Mouse (Mus musculus) embryonic facial prominence, embryonic 11.5 days (tissue): Measurements from ENCODE around the gene Pmp22. TPM values are rescaled to one million over a fixed set of nuclear protein-coding genes. Genes with fewer than 3 reads are reported as not detected.

Source experiments
- ATAC-seq: fragments of 200-750 bp; cut with Nextera tagmentation; replicated peaks from 2 replicates; pipeline ENCODE4 v1.8.0; 2017; ENCODE audit warnings: low read depth; ENCODE audit not compliant: insufficient number of reproducible peaks, low FRiP score, low TSS enrichment
- DNase-seq: peaks from one replicate; pipeline ENCODE4 v3.0.0-alpha.2; 2015; ENCODE audit warnings: low spot score
- H3K27ac ChIP-seq: fragments of 300-500 bp; sonication (generic); replicated peaks from 2 replicates; pipeline ENCODE4 v1.5.1; 2014; ENCODE audit warnings: mild to moderate bottlenecking, low read depth, low read length, control low read depth
- H3K27me3 ChIP-seq: fragments of 300-500 bp; sonication (generic); 2 replicates; pipeline ENCODE4 v1.6.1; 2014; ENCODE audit warnings: mild to moderate bottlenecking, low read length, moderate library complexity, mixed read lengths; ENCODE audit not compliant: control insufficient read depth, insufficient read depth
- H3K36me3 ChIP-seq: fragments of 300-500 bp; sonication (generic); replicated peaks from 2 replicates; pipeline ENCODE4 v1.6.1; 2014; ENCODE audit warnings: low read depth, mild to moderate bottlenecking, low read length, moderate library complexity, mixed read lengths; ENCODE audit not compliant: control insufficient read depth, insufficient read depth
- H3K4me1 ChIP-seq: fragments of 300-500 bp; sonication (generic); 2 replicates; pipeline ENCODE4 v1.6.1; 2014; ENCODE audit warnings: low read length, mixed read lengths; ENCODE audit not compliant: control insufficient read depth, insufficient read depth
- H3K4me2 ChIP-seq: fragments of 300-500 bp; sonication (generic); 2 replicates; pipeline ENCODE4 v1.6.1; 2014; ENCODE audit warnings: low read depth, mild to moderate bottlenecking, control low read depth, low read length, moderate library complexity
- H3K4me3 ChIP-seq: fragments of 300-500 bp; sonication (generic); 2 replicates; pipeline ENCODE4 v1.5.1; 2014; ENCODE audit warnings: low read depth, low read length, control low read depth
- H3K9ac ChIP-seq: fragments of 300-500 bp; sonication (generic); replicated peaks from 2 replicates; pipeline ENCODE4 v1.6.1; 2014; ENCODE audit warnings: mild to moderate bottlenecking, control low read depth, low read length
- H3K9me3 ChIP-seq: fragments of 300-500 bp; sonication (generic); replicated peaks from 2 replicates; pipeline ENCODE4 v1.6.1; 2016; ENCODE audit warnings: mild to moderate bottlenecking, low read length, inconsistent platforms, mixed read lengths; ENCODE audit not compliant: control insufficient read depth
- WGBS: fragments of 180-500 bp; shearing (Covaris S2); extraction: QIAGEN DNeasy Blood & Tissue Kit; methylation state at CpG from one replicate; pipeline ENCODE4 v1.1.7; 2014; 5-methylcytosine and 5-hydroxymethylcytosine counted together
- polyA plus RNA-seq: library from polyadenylated mRNA; unstranded; fragments of >200 nt; fragmentation: Nextera tagmentation; extraction: Ambion mirVana; gene quantifications from 2 replicates; pipeline ENCODE4 v1.2.1, GENCODE M21; 2014

Pmp22 gene
- polyA plus RNA-seq, 1 experiment from 2014 or later, result 49.8 TPM

DNA sequence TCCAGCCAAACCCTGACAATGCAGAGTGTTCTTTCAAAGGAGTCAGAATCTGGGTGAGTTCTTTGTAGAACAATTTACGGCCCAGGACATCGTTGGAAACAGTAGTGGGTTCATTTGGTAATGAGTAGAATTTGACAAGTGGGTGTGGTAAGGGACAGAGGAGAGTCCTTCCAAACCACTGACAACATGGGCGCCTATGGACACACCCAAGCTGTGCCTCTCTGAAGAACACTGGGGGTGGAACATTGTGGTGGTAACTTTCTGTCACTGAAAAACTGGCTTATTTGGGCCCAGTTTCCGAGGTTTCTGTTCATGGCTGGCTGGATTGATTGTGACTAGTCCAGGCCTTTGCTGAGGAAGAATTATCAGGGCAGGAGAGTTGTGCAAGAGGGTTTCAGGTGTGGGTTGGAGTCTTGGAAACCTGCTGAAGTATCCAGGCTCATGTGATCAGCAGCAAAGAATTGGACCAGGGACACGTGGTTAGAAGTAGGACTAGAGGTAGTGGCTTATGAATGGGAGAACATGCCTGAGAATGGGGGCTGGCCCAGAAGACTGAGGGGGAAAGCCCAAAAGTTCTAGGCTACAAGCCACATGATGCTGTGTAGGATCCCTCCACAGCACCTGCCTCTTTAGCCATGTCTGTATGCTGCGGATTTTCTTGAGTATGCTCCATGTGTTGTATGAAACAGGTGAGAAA, 35.4 kb downstream of the Pmp22 start:
- DNase-seq (no peak), ATAC-seq (no peak)
- WGBS, result 73% methylated on average over 6 of the region's 6 CpGs

GRCm38 (mm10) chr11:63164756-63165484, 36.1 kb downstream of the Pmp22 start:
- WGBS, result 49% methylated on average over 7 of the region's 7 CpGs
- ATAC-seq, result no peak
- Histone ChIP-seq H3K4me2 (no peak overlapping the region), H3K27me3 (no peaks in the 10 kb centered on the region), H3K9me3 (no peaks in the 10 kb centered on the region), H3K27ac (no peak overlapping the region), H3K4me1 (no peaks in the 10 kb centered on the region), H3K9ac (no peak overlapping the region), H3K36me3 (no peaks in the 10 kb centered on the region), H3K4me3 (no peak overlapping the region)
- DNase-seq, result peak; percentile 50

More for the DNA sequence above, 35.4 kb downstream of the Pmp22 start:
- H3K4me1 ChIP-seq, result no peaks in the 10 kb centered on the region
- H3K27ac ChIP-seq, result no peak overlapping the region
- no peaks in the 10 kb centered on the region for H3K27me3 ChIP-seq
- H3K4me3 ChIP-seq, result no peak overlapping the region
- no peaks in the 10 kb centered on the region for H3K36me3 ChIP-seq
- no peak overlapping the region for H3K9ac ChIP-seq
- H3K4me2 ChIP-seq, result no peak overlapping the region
- no peaks in the 10 kb centered on the region for H3K9me3 ChIP-seq

DNA sequence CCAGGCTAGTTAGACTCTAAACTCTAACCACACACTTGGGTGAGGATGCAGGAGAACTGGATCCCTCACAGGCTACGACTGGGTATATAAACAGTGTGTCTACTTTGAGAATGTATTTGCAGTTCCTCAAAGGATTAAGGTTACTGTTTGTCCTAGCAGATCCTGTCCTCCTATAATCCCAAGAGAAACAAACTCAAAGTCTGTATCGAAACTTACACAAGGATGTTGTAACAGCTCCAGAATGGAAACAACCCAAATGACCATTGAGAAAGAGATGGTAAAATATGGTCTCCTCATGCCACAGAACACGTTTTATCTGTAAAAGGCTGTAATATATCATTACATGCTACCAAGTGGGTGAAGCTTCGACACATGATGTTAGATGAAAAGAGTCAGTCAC, 39.0 kb downstream of the Pmp22 start:
- Histone ChIP-seq H3K9me3 (no peaks in the 10 kb centered on the region), H3K27ac (no peak overlapping the region), H3K36me3 (no peaks in the 10 kb centered on the region), H3K4me3 (no peak overlapping the region), H3K4me1 (no peaks in the 10 kb centered on the region), H3K9ac (no peak overlapping the region), H3K27me3 (no peaks in the 10 kb centered on the region), H3K4me2 (no peak overlapping the region)
- WGBS, result 66% methylated on average over 4 of the region's 4 CpGs
- ATAC-seq, result no peak
- DNase-seq, result no peak

GRCm38 (mm10) chr11:63168551-63169258, 39.9 kb downstream of the Pmp22 start:
- H3K27me3 ChIP-seq, result no peaks in the 10 kb centered on the region
- 39% methylated on average over 9 of the region's 9 CpGs for WGBS
- H3K9me3 ChIP-seq, result no peaks in the 10 kb centered on the region
- no peaks in the 10 kb centered on the region for H3K36me3 ChIP-seq
- no peak overlapping the region for H3K4me3 ChIP-seq
- no peaks in the 10 kb centered on the region for H3K4me1 ChIP-seq
- H3K27ac ChIP-seq, result no peak overlapping the region
- DNase-seq, result peak; percentile 38
- no peak overlapping the region for H3K4me2 ChIP-seq
- H3K9ac ChIP-seq, result no peak overlapping the region
- ATAC-seq, result no peak

- Histone ChIP-seq H3K27me3 (no peaks in the 10 kb centered on the region), H3K4me1 (no peaks in the 10 kb centered on the region), H3K4me3 (no peak overlapping the region), H3K27ac (no peak overlapping the region), H3K9me3 (no peaks in the 10 kb centered on the region), H3K4me2 (no peak overlapping the region), H3K36me3 (no peaks in the 10 kb centered on the region), H3K9ac (no peak overlapping the region)
- peak; percentile 64 for DNase-seq
- WGBS, result 33% methylated on average over 1 of the region's 1 CpGs
- no peak for ATAC-seq
Observed at GRCm38 (mm10) chr11:63171977-63172376, 43.2 kb downstream of the Pmp22 start.

DNA sequence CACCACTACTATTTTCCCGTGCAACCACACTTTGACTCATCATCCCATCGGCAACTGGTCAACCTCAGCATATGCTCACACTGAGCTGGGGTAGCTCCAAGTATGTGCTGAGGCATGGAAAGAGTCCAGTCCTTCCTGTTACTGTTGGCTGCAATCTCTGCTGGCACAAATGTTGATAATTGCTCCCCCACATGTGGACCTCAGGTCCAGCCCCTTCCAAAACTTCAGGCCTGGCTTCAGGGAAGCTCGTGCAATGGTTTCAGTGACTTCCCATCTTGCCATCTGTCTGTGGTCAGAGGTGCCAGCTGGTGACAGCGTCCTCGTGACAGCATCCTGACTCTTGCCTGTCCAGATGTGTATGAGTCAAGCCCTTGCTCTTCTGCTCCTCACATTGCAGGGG, 44.8 kb downstream of the Pmp22 start:
- Histone ChIP-seq H3K9ac (no peak overlapping the region), H3K27me3 (no peaks in the 10 kb centered on the region), H3K4me3 (no peak overlapping the region), H3K27ac (no peak overlapping the region), H3K4me1 (no peaks in the 10 kb centered on the region), H3K36me3 (no peaks in the 10 kb centered on the region), H3K4me2 (no peak overlapping the region), H3K9me3 (no peaks in the 10 kb centered on the region)
- 87% methylated on average over 5 of the region's 5 CpGs for WGBS
- no peak for DNase-seq
- no peak for ATAC-seq

DNA sequence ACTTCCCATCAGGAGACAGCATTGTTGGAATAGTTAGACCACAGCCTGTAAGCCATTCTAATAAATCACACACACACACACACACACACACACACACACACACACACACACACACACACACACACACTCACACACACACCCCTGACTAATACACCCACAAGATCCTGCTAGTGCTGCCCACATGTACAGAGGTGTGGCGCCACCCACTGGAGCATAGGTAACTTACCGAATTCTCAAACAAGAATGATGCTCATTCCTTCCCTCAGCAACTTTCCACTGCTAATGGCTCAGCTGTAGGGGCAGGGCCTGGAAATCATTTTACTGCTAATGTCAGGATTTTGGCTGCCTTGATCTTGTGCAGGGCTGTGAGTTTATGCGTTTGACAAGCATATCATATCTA, 46.5 kb downstream of the Pmp22 start:
- H3K36me3 ChIP-seq, result no peaks in the 10 kb centered on the region
- H3K4me3 ChIP-seq, result no peak overlapping the region
- no peaks in the 10 kb centered on the region for H3K4me1 ChIP-seq
- no peaks in the 10 kb centered on the region for H3K9me3 ChIP-seq
- 42% methylated on average over 3 of the region's 3 CpGs for WGBS
- no peak overlapping the region for H3K27ac ChIP-seq
- DNase-seq (peak; percentile 40), ATAC-seq (no peak)
- no peak overlapping the region for H3K4me2 ChIP-seq
- no peaks in the 10 kb centered on the region for H3K27me3 ChIP-seq
- H3K9ac ChIP-seq, result no peak overlapping the region

- Histone ChIP-seq H3K27me3 (no peaks in the 10 kb centered on the region), H3K9me3 (no peaks in the 10 kb centered on the region), H3K4me1 (no peaks in the 10 kb centered on the region), H3K27ac (no peak overlapping the region), H3K9ac (no peak overlapping the region), H3K4me3 (no peak overlapping the region), H3K4me2 (no peak overlapping the region), H3K36me3 (no peaks in the 10 kb centered on the region)
- ATAC-seq (no peak), DNase-seq (no peak)
- WGBS, result 81% methylated on average over 7 of the region's 7 CpGs
Observed at GRCm38 (mm10) chr11:63176416-63176815, 47.6 kb downstream of the Pmp22 start.
